Mouse (Mus musculus): ENCODE measurements at regions not wholly inside any gene's neighbourhood (a gene's known extent, or its start where the extent isn't known, plus 50 kb on each side); places are given as distances from the start of the nearest gene placed in this dataset.

- H3K27ac ChIP-seq (ENCODE audit: low read length): no peak overlapping the region
- no peak overlapping the region for H3K4me3 ChIP-seq (replicated peaks; ENCODE audit: low read length)
- no peaks in the 10 kb centered on the region for H3K4me1 ChIP-seq (ENCODE audit: control insufficient read depth, insufficient read depth, low read length)
- no peaks in the 10 kb centered on the region for H3K27me3 ChIP-seq (ENCODE audit: control insufficient read depth, insufficient read depth, low read length)
- no peaks in the 10 kb centered on the region for H3K36me3 ChIP-seq (ENCODE audit: control insufficient read depth, insufficient read depth, low read length)
- H3K4me2 ChIP-seq (ENCODE audit: low read depth, low read length): no peak overlapping the region
- H3K9me3 ChIP-seq (replicated peaks; ENCODE audit: control insufficient read depth, low read length): no peaks in the 10 kb centered on the region
- H3K9ac ChIP-seq (ENCODE audit: low read length): no peak overlapping the region
- no peak for ATAC-seq (ENCODE audit: insufficient read depth, low FRiP score)
- 69% methylated on average over 2 of the region's 2 CpGs for WGBS
Measured at GRCm38 (mm10) chr4:55976265-55976664, 444.0 kb upstream of the Klf4 start.

GRCm38 (mm10) chr4:55973706-55974105, 441.4 kb upstream of the Klf4 start:
- Histone ChIP-seq H3K9ac (ENCODE audit: low read length) (no peak overlapping the region), H3K9me3 (replicated peaks; ENCODE audit: control insufficient read depth, low read length) (no peaks in the 10 kb centered on the region), H3K27ac (ENCODE audit: low read length) (peak overlapping the region; percentile 39; the same call in 1 of the 2 replicates), H3K27me3 (ENCODE audit: control insufficient read depth, insufficient read depth, low read length) (no peaks in the 10 kb centered on the region), H3K4me2 (ENCODE audit: low read depth, low read length) (no peak overlapping the region), H3K4me3 (replicated peaks; ENCODE audit: low read length) (no peak overlapping the region), H3K36me3 (ENCODE audit: control insufficient read depth, insufficient read depth, low read length) (no peaks in the 10 kb centered on the region), H3K4me1 (ENCODE audit: control insufficient read depth, insufficient read depth, low read length) (no peaks in the 10 kb centered on the region)
- WGBS: 63% methylated on average over 1 of the region's 1 CpGs
- no peak for ATAC-seq (ENCODE audit: insufficient read depth, low FRiP score)

DNA sequence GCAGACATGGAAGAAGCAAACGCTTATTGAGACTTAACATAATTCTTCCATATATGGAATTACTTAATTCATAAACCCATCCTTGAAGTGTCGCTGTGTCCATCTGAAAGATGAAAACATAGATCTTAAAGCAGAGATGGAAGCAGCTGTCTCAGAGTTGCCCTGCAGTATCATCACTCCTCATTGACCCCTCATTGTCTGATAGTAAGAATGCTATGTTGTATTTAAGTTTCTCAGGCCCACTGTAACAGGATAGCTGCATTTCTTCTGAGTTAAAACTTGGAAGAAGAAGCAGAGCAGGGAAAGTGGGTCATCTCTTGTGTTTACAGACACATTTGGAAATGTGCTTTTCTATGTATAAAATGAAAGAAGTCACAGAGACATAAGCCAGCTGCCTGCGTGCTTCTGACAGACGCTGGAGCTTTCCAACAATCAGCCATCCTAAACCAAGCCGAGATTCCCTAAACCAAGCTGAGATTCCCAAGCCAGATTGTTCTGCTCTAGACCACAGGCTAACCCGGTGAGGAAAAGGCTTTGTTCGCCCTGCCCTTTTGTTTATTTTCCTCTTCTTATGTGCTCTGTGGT, 440.1 kb upstream of the Klf4 start:
- Histone ChIP-seq H3K27ac (ENCODE audit: low read length) (peak overlapping the region; percentile 69), H3K27me3 (ENCODE audit: control insufficient read depth, insufficient read depth, low read length) (no peaks in the 10 kb centered on the region), H3K9ac (ENCODE audit: low read length) (no peak overlapping the region), H3K36me3 (ENCODE audit: control insufficient read depth, insufficient read depth, low read length) (no peaks in the 10 kb centered on the region), H3K4me1 (ENCODE audit: control insufficient read depth, insufficient read depth, low read length) (no peaks in the 10 kb centered on the region), H3K4me3 (replicated peaks; ENCODE audit: low read length) (no peak overlapping the region), H3K9me3 (replicated peaks; ENCODE audit: control insufficient read depth, low read length) (no peaks in the 10 kb centered on the region), H3K4me2 (ENCODE audit: low read depth, low read length) (no peak overlapping the region)
- ATAC-seq (ENCODE audit: insufficient read depth, low FRiP score): peak; percentile 56
- WGBS: 44% methylated on average over 7 of the region's 7 CpGs

GRCm38 (mm10) chr4:55960063-55960462, 427.8 kb upstream of the Klf4 start:
- no peak for ATAC-seq (ENCODE audit: insufficient read depth, low FRiP score)
- Histone ChIP-seq H3K4me3 (replicated peaks; ENCODE audit: low read length) (no peak overlapping the region), H3K9ac (ENCODE audit: low read length) (no peak overlapping the region), H3K27me3 (ENCODE audit: control insufficient read depth, insufficient read depth, low read length) (no peaks in the 10 kb centered on the region), H3K9me3 (replicated peaks; ENCODE audit: control insufficient read depth, low read length) (no peaks in the 10 kb centered on the region), H3K36me3 (ENCODE audit: control insufficient read depth, insufficient read depth, low read length) (no peaks in the 10 kb centered on the region), H3K4me2 (ENCODE audit: low read depth, low read length) (no peak overlapping the region), H3K27ac (ENCODE audit: low read length) (no peak overlapping the region), H3K4me1 (ENCODE audit: control insufficient read depth, insufficient read depth, low read length) (no peaks in the 10 kb centered on the region)
- 74% methylated on average over 1 of the region's 1 CpGs for WGBS

- H3K9me3 ChIP-seq (replicated peaks; ENCODE audit: control insufficient read depth, low read length): no peaks in the 10 kb centered on the region
- H3K4me2 ChIP-seq (ENCODE audit: low read depth, low read length): no peak overlapping the region
- no peaks in the 10 kb centered on the region for H3K4me1 ChIP-seq (ENCODE audit: control insufficient read depth, insufficient read depth, low read length)
- H3K4me3 ChIP-seq (replicated peaks; ENCODE audit: low read length): no peak overlapping the region
- H3K36me3 ChIP-seq (ENCODE audit: control insufficient read depth, insufficient read depth, low read length): no peaks in the 10 kb centered on the region
- H3K27me3 ChIP-seq (ENCODE audit: control insufficient read depth, insufficient read depth, low read length): no peaks in the 10 kb centered on the region
- WGBS: 89% methylated on average over 1 of the region's 1 CpGs
- no peak overlapping the region for H3K27ac ChIP-seq (ENCODE audit: low read length)
- no peak for ATAC-seq (ENCODE audit: insufficient read depth, low FRiP score)
- no peak overlapping the region for H3K9ac ChIP-seq (ENCODE audit: low read length)
Measured at GRCm38 (mm10) chr4:55953701-55954100, 421.4 kb upstream of the Klf4 start.

GRCm38 (mm10) chr4:55952220-55952619, 420.0 kb upstream of the Klf4 start:
- Histone ChIP-seq H3K36me3 (ENCODE audit: control insufficient read depth, insufficient read depth, low read length) (no peaks in the 10 kb centered on the region), H3K4me3 (replicated peaks; ENCODE audit: low read length) (no peak overlapping the region), H3K4me2 (ENCODE audit: low read depth, low read length) (no peak overlapping the region), H3K4me1 (ENCODE audit: control insufficient read depth, insufficient read depth, low read length) (no peaks in the 10 kb centered on the region), H3K27me3 (ENCODE audit: control insufficient read depth, insufficient read depth, low read length) (no peaks in the 10 kb centered on the region), H3K27ac (ENCODE audit: low read length) (no peak overlapping the region), H3K9me3 (replicated peaks; ENCODE audit: control insufficient read depth, low read length) (no peaks in the 10 kb centered on the region), H3K9ac (ENCODE audit: low read length) (no peak overlapping the region)
- WGBS: 61% methylated on average over 3 of the region's 3 CpGs
- ATAC-seq (ENCODE audit: insufficient read depth, low FRiP score): no peak

DNA sequence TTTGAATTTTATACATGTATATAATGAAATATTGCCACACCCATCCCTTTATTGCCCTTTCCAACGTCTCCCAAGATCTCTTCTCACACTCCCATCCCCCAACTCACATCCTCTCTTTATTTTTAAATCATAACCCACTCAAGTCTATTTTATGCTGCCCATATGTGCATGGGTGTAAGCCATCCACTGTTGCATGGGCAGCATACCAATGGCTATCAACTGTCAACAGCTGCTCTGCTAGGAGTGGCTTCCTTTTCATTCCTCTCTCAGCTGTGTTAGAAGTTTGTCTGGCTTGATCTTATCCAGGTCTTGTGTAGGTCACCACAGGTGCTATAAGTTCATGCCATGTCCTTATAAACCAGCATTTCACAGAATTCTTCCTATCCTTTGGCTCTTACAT, 409.2 kb upstream of the Klf4 start:
- H3K4me3 ChIP-seq (replicated peaks; ENCODE audit: low read length): no peak overlapping the region
- no peaks in the 10 kb centered on the region for H3K9me3 ChIP-seq (replicated peaks; ENCODE audit: control insufficient read depth, low read length)
- no peaks in the 10 kb centered on the region for H3K4me1 ChIP-seq (ENCODE audit: control insufficient read depth, insufficient read depth, low read length)
- no peaks in the 10 kb centered on the region for H3K36me3 ChIP-seq (ENCODE audit: control insufficient read depth, insufficient read depth, low read length)
- H3K27me3 ChIP-seq (ENCODE audit: control insufficient read depth, insufficient read depth, low read length): no peaks in the 10 kb centered on the region
- H3K27ac ChIP-seq (ENCODE audit: low read length): no peak overlapping the region
- H3K9ac ChIP-seq (ENCODE audit: low read length): no peak overlapping the region
- no peak overlapping the region for H3K4me2 ChIP-seq (ENCODE audit: low read depth, low read length)
- whole genome bisulfite sequencing: 52% methylated on average over 1 of the region's 1 CpGs
- no peak for ATAC-seq (ENCODE audit: insufficient read depth, low FRiP score)

- no peaks in the 10 kb centered on the region for H3K36me3 ChIP-seq (ENCODE audit: control insufficient read depth, insufficient read depth, low read length)
- no peaks in the 10 kb centered on the region for H3K4me1 ChIP-seq (ENCODE audit: control insufficient read depth, insufficient read depth, low read length)
- H3K4me2 ChIP-seq (ENCODE audit: low read depth, low read length): no peak overlapping the region
- WGBS: 52% methylated on average over 4 of the region's 4 CpGs
- no peak overlapping the region for H3K27ac ChIP-seq (ENCODE audit: low read length)
- H3K4me3 ChIP-seq (replicated peaks; ENCODE audit: low read length): no peak overlapping the region
- no peak overlapping the region for H3K9ac ChIP-seq (ENCODE audit: low read length)
- H3K9me3 ChIP-seq (replicated peaks; ENCODE audit: control insufficient read depth, low read length): no peaks in the 10 kb centered on the region
- no peaks in the 10 kb centered on the region for H3K27me3 ChIP-seq (ENCODE audit: control insufficient read depth, insufficient read depth, low read length)
- no peak for ATAC-seq (ENCODE audit: insufficient read depth, low FRiP score)
Measured at GRCm38 (mm10) chr4:55938383-55938782, 406.1 kb upstream of the Klf4 start.

DNA sequence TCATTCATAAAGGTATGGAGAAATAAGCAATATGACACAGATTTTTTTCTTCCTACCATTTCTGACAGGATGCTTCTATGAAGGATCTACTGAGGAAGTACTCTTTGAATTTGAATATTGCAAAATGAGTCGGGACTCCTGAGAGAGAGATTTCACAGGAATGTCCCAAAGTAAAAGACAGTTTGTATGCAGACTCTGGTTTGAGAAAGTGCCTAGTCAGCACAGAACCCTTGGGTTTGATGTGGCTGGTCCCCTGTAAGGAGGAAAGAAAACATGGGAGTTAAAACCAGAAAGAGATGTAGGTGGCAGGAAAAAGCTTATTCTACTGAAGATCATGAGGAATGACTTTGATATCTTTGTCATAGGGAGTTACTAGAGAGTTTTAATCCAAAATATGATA, 405.6 kb upstream of the Klf4 start:
- 66% methylated on average over 1 of the region's 1 CpGs for WGBS
- H3K27me3 ChIP-seq (ENCODE audit: control insufficient read depth, insufficient read depth, low read length): no peaks in the 10 kb centered on the region
- H3K27ac ChIP-seq (ENCODE audit: low read length): no peak overlapping the region
- H3K4me1 ChIP-seq (ENCODE audit: control insufficient read depth, insufficient read depth, low read length): no peaks in the 10 kb centered on the region
- H3K9me3 ChIP-seq (replicated peaks; ENCODE audit: control insufficient read depth, low read length): no peaks in the 10 kb centered on the region
- H3K36me3 ChIP-seq (ENCODE audit: control insufficient read depth, insufficient read depth, low read length): no peaks in the 10 kb centered on the region
- H3K4me3 ChIP-seq (replicated peaks; ENCODE audit: low read length): no peak overlapping the region
- no peak for ATAC-seq (ENCODE audit: insufficient read depth, low FRiP score)
- H3K9ac ChIP-seq (ENCODE audit: low read length): no peak overlapping the region
- H3K4me2 ChIP-seq (ENCODE audit: low read depth, low read length): no peak overlapping the region

Data from stomach, embryonic 16.5 days (tissue).